Mouse (Mus musculus): ENCODE results near the gene Oxsr1.

GRCm38 (mm10) chr9:119368367-119368766 is 46.1 kb upstream of the Oxsr1 start:
- TF ChIP-seq CTCF (IDR thresholded peaks at IDR 0.05) (no peak), EP300 (IDR thresholded peaks at IDR 0.05; ENCODE audit: insufficient read depth, low read depth, low read length) (no peak)
